Mouse (Mus musculus) cerebellum, adult 2 months (tissue): Measurements from ENCODE around the gene Rlf.

Source experiments
- CTCF ChIP-seq: fragments of 200-500 bp; IDR thresholded peaks from 2 replicates; pipeline ENCODE4 v1.5.1; 2011; ENCODE audit warnings: low read depth, mild to moderate bottlenecking, control low read depth, low read length, moderate library complexity, borderline replicate concordance; ENCODE audit not compliant: insufficient read depth
- POLR2A ChIP-seq: fragments of 200-500 bp; IDR thresholded peaks from 2 replicates; pipeline ENCODE4 v1.6.1; 2011; ENCODE audit warnings: low read length, control low read depth, borderline replicate concordance; ENCODE audit not compliant: insufficient read depth

DNA sequence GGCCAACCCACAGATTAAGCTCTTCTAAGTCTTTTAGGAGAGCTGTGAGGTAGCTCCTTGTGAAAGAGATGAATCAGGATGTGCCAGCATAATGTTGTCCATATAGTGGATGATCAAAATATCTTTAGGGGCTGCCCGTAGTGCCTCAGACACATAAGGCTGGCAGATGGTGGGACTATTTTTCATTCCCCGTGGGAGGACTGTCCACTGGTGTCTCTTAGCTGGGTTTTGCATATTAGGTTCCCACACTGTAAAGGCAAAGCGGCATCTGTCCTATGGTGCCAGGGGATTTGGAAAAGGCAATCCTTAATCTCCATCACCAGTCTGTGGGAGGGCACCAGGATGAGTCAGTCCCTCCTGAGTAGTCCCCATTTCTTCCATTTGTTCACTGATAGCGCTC, 111.6 kb downstream of the Rlf start:
- TF ChIP-seq CTCF (no peak), POLR2A (no peak)
